Mouse (Mus musculus) olfactory bulb, adult 2 months (tissue): Measurements from ENCODE around the gene Grk3.

ENCODE experiments used
- CTCF ChIP-seq: fragments of 200-500 bp; IDR thresholded peaks from 2 replicates; pipeline ENCODE4 v1.5.1; 2012; ENCODE audit warnings: low read depth, mild to moderate bottlenecking, low read length, moderate library complexity; ENCODE audit not compliant: insufficient read depth
- POLR2A ChIP-seq: fragments of 200-500 bp; IDR thresholded peaks from 2 replicates; pipeline ENCODE4 v1.6.1; 2012; ENCODE audit warnings: mild to moderate bottlenecking, low read depth, low read length, moderate library complexity; ENCODE audit not compliant: insufficient read depth

- TF ChIP-seq CTCF (no peak), POLR2A (no peak)
Measured at GRCm38 (mm10) chr5:112999227-112999626, 16.4 kb downstream of the Grk3 start.
